In genomic region chr6:115466601-115467000, GRCm38 (mm10) we compare ENCODE assay signal across 18 mouse cellular contexts.
A peak's percentile ranks its signal among the peaks of the same experiment; 100 is the strongest.
DNase-seq lines count a peak whose midpoint lies in the region; ATAC-seq and TF ChIP-seq lines count a peak whose summit lies in the region.
"Had no signal": no experiment of that assay in that cellular context is flagged by ENCODE, and none has a peak within 500 bp of the region (broad histone marks: within the 10 kb centered on the region; RNA-seq: fewer than 3 reads in every experiment).

No protein-coding gene starts in this region.

- ATAC-seq in liver, postnatal 0 days, result no peak
- ATAC-seq in liver, embryonic 11.5 days (replicated peaks; ENCODE audit: low FRiP score), result no peak
- ATAC-seq in intestine, embryonic 15.5 days, result peak; percentile 20; the same call in 1 of the 2 replicates
- ATAC-seq in intestine, postnatal 0 days, result peak; percentile 75
- ATAC-seq in hindbrain, embryonic 14.5 days (ENCODE audit: low FRiP score), result no peak
- ATAC-seq: forebrain, embryonic 15.5 days had no signal

- no peaks in the 10 kb centered on the region for H3K9me3 ChIP-seq in liver, postnatal 0 days (ENCODE audit: low read length)
- H3K9me3 ChIP-seq in liver, embryonic 11.5 days (ENCODE audit: control insufficient read depth, low read length), result no peaks in the 10 kb centered on the region
- H3K9me3 ChIP-seq in intestine, embryonic 15.5 days, result no peaks in the 10 kb centered on the region
- H3K9me3 ChIP-seq in intestine, postnatal 0 days (ENCODE audit: control insufficient read depth), result no peaks in the 10 kb centered on the region
- no peaks in the 10 kb centered on the region for H3K9me3 ChIP-seq in hindbrain, embryonic 14.5 days (ENCODE audit: control insufficient read depth, low read length)
- H3K9me3 ChIP-seq: embryonic facial prominence, embryonic 10.5 days; embryonic facial prominence, embryonic 12.5 days; forebrain, embryonic 13.5 days; forebrain, embryonic 15.5 days had no signal

- peak overlapping the region; percentile 57; the same call in 1 of the 2 replicates for H3K27ac ChIP-seq in liver, postnatal 0 days (ENCODE audit: low read depth)
- H3K27ac ChIP-seq in liver, embryonic 11.5 days (ENCODE audit: low read depth, low read length), result no peak overlapping the region
- no peak overlapping the region for H3K27ac ChIP-seq in intestine, embryonic 15.5 days
- H3K27ac ChIP-seq in intestine, postnatal 0 days (ENCODE audit: low read depth, low read length), result no peak overlapping the region
- no peak overlapping the region for H3K27ac ChIP-seq in hindbrain, embryonic 14.5 days
- H3K27ac ChIP-seq: embryonic facial prominence, embryonic 10.5 days; embryonic facial prominence, embryonic 12.5 days; forebrain, embryonic 13.5 days; forebrain, embryonic 15.5 days had no signal

- 43% methylated on average over 3 of the region's 3 CpGs for WGBS in liver, postnatal 0 days (ENCODE audit: insufficient replicate concordance)
- WGBS in liver, embryonic 11.5 days, result 56% methylated on average over 3 of the region's 3 CpGs
- 42% methylated on average over 3 of the region's 3 CpGs for WGBS in intestine, embryonic 15.5 days
- WGBS in intestine, postnatal 0 days, result 33% methylated on average over 3 of the region's 3 CpGs
- WGBS in hindbrain, embryonic 14.5 days, result 68% methylated on average over 3 of the region's 3 CpGs

- no peak for TF ChIP-seq CTCF in liver, postnatal 0 days (IDR thresholded peaks at IDR 0.05; ENCODE audit: low read depth)
- TF ChIP-seq CTCF in intestine, postnatal 0 days (IDR thresholded peaks at IDR 0.05; ENCODE audit: low read depth), result no peak

- H3K27me3 ChIP-seq in liver, postnatal 0 days (ENCODE audit: insufficient read depth, low read length), result no peaks in the 10 kb centered on the region
- no peaks in the 10 kb centered on the region for H3K27me3 ChIP-seq in liver, embryonic 11.5 days (replicated peaks; ENCODE audit: control insufficient read depth, insufficient read depth, low read length)
- H3K27me3 ChIP-seq in intestine, embryonic 15.5 days (replicated peaks), result no peaks in the 10 kb centered on the region
- no peaks in the 10 kb centered on the region for H3K27me3 ChIP-seq in intestine, postnatal 0 days (replicated peaks; ENCODE audit: control insufficient read depth, insufficient read depth, low read length)
- H3K27me3 ChIP-seq in hindbrain, embryonic 14.5 days (ENCODE audit: control insufficient read depth, insufficient read depth, low read length), result no peaks in the 10 kb centered on the region
- H3K27me3 ChIP-seq: embryonic facial prominence, embryonic 12.5 days; forebrain, embryonic 13.5 days; forebrain, embryonic 15.5 days had no signal

- no peak for DNase-seq in liver, postnatal 0 days
- no peak for DNase-seq in liver, embryonic 11.5 days (ENCODE audit: low spot score)
- no peak for DNase-seq in cerebellum, adult 9-10 months
- DNase-seq in hindbrain, embryonic 14.5 days (ENCODE audit: low spot score), result no peak
- DNase-seq: adrenal gland, adult 2 months; adrenal gland, postnatal 10 days; adrenal gland, postnatal 25 days; cerebellum, adult 11 months; cerebellum, adult 18-20 months; cerebellum, adult 8-10 months; cerebellum, postnatal 10 days; cerebellum, postnatal 25 days had no signal

- TF ChIP-seq EP300 in liver, postnatal 0 days (IDR thresholded peaks at IDR 0.05; ENCODE audit: low read depth), result no peak

- H3K4me2 ChIP-seq in liver, postnatal 0 days (ENCODE audit: low read depth, low read length), result no peak overlapping the region
- H3K4me2 ChIP-seq in liver, embryonic 11.5 days, result no peak overlapping the region
- H3K4me2 ChIP-seq in intestine, embryonic 15.5 days (replicated peaks), result no peak overlapping the region
- no peak overlapping the region for H3K4me2 ChIP-seq in intestine, postnatal 0 days (replicated peaks; ENCODE audit: low read depth)
- H3K4me2 ChIP-seq in hindbrain, embryonic 14.5 days (replicated peaks), result no peak overlapping the region
- H3K4me2 ChIP-seq: embryonic facial prominence, embryonic 12.5 days; forebrain, embryonic 13.5 days; forebrain, embryonic 15.5 days had no signal

- no peaks in the 10 kb centered on the region for H3K36me3 ChIP-seq in liver, postnatal 0 days (replicated peaks; ENCODE audit: insufficient read depth, low read length)
- H3K36me3 ChIP-seq in liver, embryonic 11.5 days (ENCODE audit: control insufficient read depth, insufficient read depth, low read length), result no peaks in the 10 kb centered on the region
- no peaks in the 10 kb centered on the region for H3K36me3 ChIP-seq in intestine, embryonic 15.5 days
- H3K36me3 ChIP-seq in intestine, postnatal 0 days (ENCODE audit: control insufficient read depth, insufficient read depth), result no peaks in the 10 kb centered on the region
- no peaks in the 10 kb centered on the region for H3K36me3 ChIP-seq in hindbrain, embryonic 14.5 days (replicated peaks; ENCODE audit: control insufficient read depth, insufficient read depth)
- H3K36me3 ChIP-seq: embryonic facial prominence, embryonic 10.5 days; embryonic facial prominence, embryonic 12.5 days; forebrain, embryonic 15.5 days had no signal

- H3K4me3 ChIP-seq in liver, postnatal 0 days (ENCODE audit: low read depth, low read length), result no peak overlapping the region
- H3K4me3 ChIP-seq in liver, embryonic 11.5 days (ENCODE audit: low read depth, low read length), result no peak overlapping the region
- H3K4me3 ChIP-seq in intestine, embryonic 15.5 days (replicated peaks), result no peak overlapping the region
- no peak overlapping the region for H3K4me3 ChIP-seq in intestine, postnatal 0 days (ENCODE audit: low read depth, low read length)
- H3K4me3 ChIP-seq in hindbrain, embryonic 14.5 days (replicated peaks; ENCODE audit: low read length), result no peak overlapping the region
- H3K4me3 ChIP-seq: embryonic facial prominence, embryonic 10.5 days; embryonic facial prominence, embryonic 12.5 days; forebrain, embryonic 13.5 days; forebrain, embryonic 15.5 days had no signal

- H3K9ac ChIP-seq in liver, postnatal 0 days (replicated peaks), result no peak overlapping the region
- H3K9ac ChIP-seq in liver, embryonic 11.5 days (ENCODE audit: low read depth, low read length), result no peak overlapping the region
- no peak overlapping the region for H3K9ac ChIP-seq in intestine, embryonic 15.5 days
- H3K9ac ChIP-seq in intestine, postnatal 0 days (ENCODE audit: low read depth, low read length), result no peak overlapping the region
- no peak overlapping the region for H3K9ac ChIP-seq in hindbrain, embryonic 14.5 days
- H3K9ac ChIP-seq: embryonic facial prominence, embryonic 12.5 days; forebrain, embryonic 13.5 days; forebrain, embryonic 15.5 days had no signal

- peaks cover 16% of the 10 kb centered on the region for H3K4me1 ChIP-seq in liver, postnatal 0 days (ENCODE audit: insufficient read depth)
- no peaks in the 10 kb centered on the region; the same call in 1 of the 2 replicates for H3K4me1 ChIP-seq in liver, embryonic 11.5 days (replicated peaks; ENCODE audit: control insufficient read depth, insufficient read depth, low read length)
- peaks cover 7% of the 10 kb centered on the region for H3K4me1 ChIP-seq in intestine, embryonic 15.5 days (replicated peaks)
- H3K4me1 ChIP-seq in intestine, postnatal 0 days (replicated peaks; ENCODE audit: control insufficient read depth, insufficient read depth, low read length), result peaks cover 7% of the 10 kb centered on the region; the same call in 1 of the 2 replicates
- no peaks in the 10 kb centered on the region for H3K4me1 ChIP-seq in hindbrain, embryonic 14.5 days (replicated peaks; ENCODE audit: control insufficient read depth, insufficient read depth, low read length)
- H3K4me1 ChIP-seq: embryonic facial prominence, embryonic 10.5 days; embryonic facial prominence, embryonic 12.5 days had no signal

Comparison
In these comparisons a context has a peak if more than half of its experiments do, and no peak if none do; other contexts are left out.
1. ATAC-seq: peak in intestine, embryonic 15.5 days (single experiment) and intestine, postnatal 0 days (single experiment); none in liver, postnatal 0 days (single experiment), liver, embryonic 11.5 days (single experiment) and hindbrain, embryonic 14.5 days (single experiment).